Mouse (Mus musculus) neutrophil, adult 5-6 weeks (primary cell): ENCODE data around the gene Scml2. TPM values are rescaled to one million over a fixed set of nuclear protein-coding genes. Genes with fewer than 3 reads are reported as not detected.
"Not testable (repeated sequence)": the region's sequence is repeated elsewhere in the genome, so short reads cannot be mapped to it uniquely, and the experiment has no call there.

ENCODE experiments used
- ATAC-seq: fragments of 151-379, 151-347 bp; 2 replicates; pipeline ENCODE4 v1.8.0; 2017; ENCODE audit warnings: mild to moderate bottlenecking, moderate TSS enrichment; ENCODE audit not compliant: insufficient number of reproducible peaks, poor library complexity, low FRiP score, severe bottlenecking; ENCODE audit errors: extremely low read depth
- total RNA-seq: library from RNA; stranded (forward); fragments of 200-1000 nt; gene quantifications from 2 replicates; pipeline ENCODE4 v1.2.3, GENCODE M21; 2017

The Scml2 gene
- total RNA-seq: not detected in 2 replicates

DNA sequence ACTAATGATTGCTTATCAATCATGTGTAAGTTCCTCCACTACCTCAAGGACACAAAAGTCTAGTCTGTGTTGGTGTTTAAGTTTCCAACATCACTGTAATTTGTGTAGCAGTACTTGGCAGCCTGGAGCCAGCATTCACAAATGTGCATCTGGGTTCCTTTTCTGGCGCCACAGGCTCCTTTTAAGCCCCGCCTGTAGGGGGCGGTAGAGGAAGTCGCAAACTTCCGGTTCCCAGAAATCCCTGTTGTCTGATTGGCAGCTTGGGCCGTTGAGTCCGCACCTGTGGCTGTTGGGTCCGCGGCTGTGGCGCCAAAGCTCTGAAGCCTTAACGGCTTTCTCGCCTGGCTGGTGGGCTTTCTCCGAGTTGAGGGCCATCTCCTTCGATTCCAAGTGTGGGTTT is at the start of gene Scml2:
TSS of gene Scml2 (plus strand) at position 301 of the 400 bp plus-strand sequence.
- ATAC-seq: not testable (repeated sequence)

GRCm38 (mm10) chrX:161075576-161075975 is 41.4 kb upstream of the Scml2 start:
- not testable (repeated sequence) for ATAC-seq

GRCm38 (mm10) chrX:161162314-161163068 is 45.5 kb downstream of the Scml2 start:
- ATAC-seq: no peak

DNA sequence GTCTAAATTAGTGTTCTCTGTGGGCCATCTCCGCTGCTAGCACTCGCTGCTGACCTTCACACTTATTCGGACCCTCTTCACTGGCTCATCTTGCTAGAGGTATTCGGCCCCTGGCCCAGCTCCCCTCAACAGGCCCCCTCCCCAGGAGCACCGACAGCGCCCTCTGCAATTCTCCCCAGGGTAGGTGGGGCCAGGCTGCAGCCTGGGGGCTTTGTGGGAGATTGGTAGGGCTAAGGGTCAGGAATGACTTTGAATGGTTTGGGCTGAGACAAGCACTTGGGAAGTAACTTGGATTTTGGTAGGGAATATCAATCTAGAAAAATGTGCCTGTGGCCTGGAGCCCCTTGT is 46.0 kb downstream of the Scml2 start:
- no peak for ATAC-seq

DNA sequence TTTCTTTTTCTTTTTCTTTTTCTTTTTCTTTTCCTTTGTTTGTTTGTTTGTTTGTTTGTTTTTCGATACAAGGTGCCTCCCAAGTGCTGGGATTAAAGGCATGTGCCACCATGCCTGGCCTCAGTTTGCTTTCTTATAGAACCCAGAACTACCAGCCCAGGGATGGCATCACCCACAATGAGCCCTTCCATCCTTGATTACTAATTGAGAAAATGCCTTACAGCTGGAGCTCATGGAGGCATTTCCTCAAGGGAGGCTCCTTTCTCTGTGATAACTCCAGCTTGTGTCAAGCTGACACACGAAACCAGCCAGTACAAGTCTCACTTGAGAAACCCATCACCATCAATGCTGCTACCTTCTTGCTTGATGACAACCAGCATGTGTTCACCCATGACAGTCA is 170.2 kb downstream of the Scml2 start, which contains the start of gene Gm15262:
TSS of gene Gm15262 (plus strand) at position 301 of the 400 bp plus-strand sequence.
- ATAC-seq: not testable (repeated sequence)

Other genes with a start within 250 kb of the Scml2 start
- 0.98 TPM in 1 of 2 replicates, not detected in the other for gene Gja6, start 210.1 kb upstream of the Scml2 start, total RNA-seq
- 1.4 and 2.2 TPM in 2 replicates for gene Cdkl5, start 122.5 kb upstream of the Scml2 start, total RNA-seq
- 0.74 TPM in 1 of 2 replicates, not detected in the other for gene Gm15262, start 170.3 kb downstream of the Scml2 start, total RNA-seq